Mouse (Mus musculus) stomach, postnatal 0 days (tissue): ENCODE data around the gene Dok3.

Source experiments
- CTCF ChIP-seq: IDR thresholded peaks from 2 replicates; pipeline ENCODE4 v1.5.1; 2016; ENCODE audit warnings: antibody characterized with exemption, low read depth, mild to moderate bottlenecking, moderate library complexity
- EP300 ChIP-seq: optimal IDR thresholded peaks from 2 replicates; pipeline ENCODE3; 2016; ENCODE audit warnings: antibody characterized with exemption

DNA sequence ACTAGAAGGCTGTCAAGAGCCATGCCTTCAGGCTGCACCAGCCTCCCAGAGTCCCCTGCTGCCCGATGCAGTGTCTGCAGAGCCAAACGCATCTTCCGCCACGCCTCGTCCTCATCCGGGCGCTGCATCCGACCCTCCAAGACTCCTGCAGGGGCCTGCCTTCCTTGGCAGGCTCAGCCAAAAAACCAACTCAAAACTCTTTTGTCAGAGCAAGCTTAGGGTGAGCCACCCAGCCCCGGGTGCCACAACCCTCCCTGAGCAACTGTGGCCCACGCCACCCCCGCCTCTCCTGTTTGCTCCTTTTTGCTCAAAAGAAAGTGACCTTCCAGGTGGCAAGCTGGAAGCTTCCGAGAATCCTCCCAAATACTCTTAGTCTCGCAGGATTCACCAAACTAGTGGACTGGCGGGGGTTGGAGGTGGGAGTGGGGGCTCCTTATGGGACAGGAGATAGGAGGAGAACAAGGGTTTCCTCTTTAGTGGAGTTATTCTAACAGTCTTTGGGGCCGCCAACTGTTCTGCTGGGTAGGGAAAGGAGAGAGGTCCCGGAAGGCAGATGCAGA, 40.7 kb upstream of the Dok3 start:
- TF ChIP-seq CTCF: peak; percentile 11; the same call in 1 of the 2 replicates
- no peak for TF ChIP-seq EP300
